Mouse (Mus musculus): ENCODE results near the gene Kcnh2. TPM values are rescaled to one million over a fixed set of nuclear protein-coding genes. Genes with fewer than 3 reads are reported as not detected.

Gene Kcnh2
- polyA plus RNA-seq, 1 experiment from 2014 or later: 20.8 TPM

DNA sequence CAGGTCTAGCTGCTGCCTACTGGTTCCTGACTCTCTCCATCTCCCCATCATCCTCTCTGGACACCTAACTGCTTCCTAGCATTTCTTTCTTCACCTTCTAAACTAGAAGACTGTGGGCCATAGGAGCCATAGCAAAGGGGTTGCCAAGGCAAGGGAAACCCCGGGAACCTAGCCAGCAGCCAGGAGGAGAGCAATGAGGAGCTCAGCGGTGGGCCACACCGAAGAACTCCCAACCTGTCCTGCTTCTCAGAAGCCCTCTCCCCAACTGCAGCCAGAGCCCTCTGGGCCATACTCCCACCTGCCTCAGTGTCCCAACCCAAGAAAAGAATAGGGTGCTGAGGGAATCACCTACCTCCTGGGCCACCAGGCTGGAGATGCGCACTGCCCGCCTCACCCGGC is 22.6 kb downstream of the Kcnh2 start:
- Histone ChIP-seq H3K4me3 (ENCODE audit: low read depth, low read length) (peak overlapping the region; percentile 25), H3K4me1 (ENCODE audit: control insufficient read depth, insufficient read depth, low read length) (peaks cover 50% of the 10 kb centered on the region), H3K4me2 (peak overlapping the region; percentile 64), H3K9ac (ENCODE audit: low read depth, low read length) (peak overlapping the region; percentile 60), H3K27ac (ENCODE audit: low read depth, low read length) (peak overlapping the region; percentile 88), H3K9me3 (replicated peaks; ENCODE audit: control insufficient read depth, low read length) (no peaks in the 10 kb centered on the region), H3K36me3 (ENCODE audit: control insufficient read depth, insufficient read depth, low read length) (peaks cover 15% of the 10 kb centered on the region), H3K27me3 (ENCODE audit: control insufficient read depth, insufficient read depth, low read length) (peaks cover 8% of the 10 kb centered on the region; the same call in 1 of the 2 replicates)
- ATAC-seq (replicated peaks; ENCODE audit: insufficient number of reproducible peaks, low FRiP score, low TSS enrichment): peak; percentile 1; the same call in 1 of the 2 replicates
- 66% methylated on average over 6 of the region's 6 CpGs for WGBS (ENCODE audit: insufficient replicate concordance)

DNA sequence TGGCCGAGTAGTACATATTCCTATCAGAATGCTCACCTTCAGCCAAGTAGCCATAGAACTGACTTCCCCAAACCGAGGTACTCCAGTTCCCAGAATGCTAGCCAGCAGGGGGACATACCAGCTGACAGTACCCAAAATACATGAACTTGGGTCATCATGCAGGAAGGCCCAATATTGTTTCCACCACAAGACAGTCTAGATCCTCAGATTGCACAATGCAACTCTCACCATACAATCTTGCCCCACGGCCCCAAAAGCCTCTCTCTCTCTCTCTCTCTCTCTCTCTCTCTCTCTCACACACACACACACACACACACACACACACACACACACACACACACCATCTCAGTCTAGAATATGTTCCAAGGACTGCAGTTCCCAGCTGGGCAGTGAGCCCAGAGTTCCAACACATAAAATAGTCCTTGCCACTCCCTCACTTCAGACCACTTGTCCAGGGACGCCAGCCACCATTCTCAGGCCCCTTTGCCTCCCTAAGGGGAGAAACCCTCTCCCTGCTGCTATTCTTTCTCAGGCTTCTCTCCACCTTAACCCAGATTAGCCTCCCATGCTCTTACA is 24.5 kb downstream of the Kcnh2 start:
- no peak for ATAC-seq (replicated peaks; ENCODE audit: insufficient number of reproducible peaks, low FRiP score, low TSS enrichment)
- Histone ChIP-seq H3K4me2 (no peak overlapping the region), H3K9ac (ENCODE audit: low read depth, low read length) (0 out of 2 replicates have a peak overlapping the region, but pooled peaks have one; percentile 34), H3K4me1 (ENCODE audit: control insufficient read depth, insufficient read depth, low read length) (peaks cover 62% of the 10 kb centered on the region), H3K27me3 (ENCODE audit: control insufficient read depth, insufficient read depth, low read length) (peaks cover 10% of the 10 kb centered on the region; the same call in 1 of the 2 replicates), H3K36me3 (ENCODE audit: control insufficient read depth, insufficient read depth, low read length) (peaks cover 15% of the 10 kb centered on the region), H3K9me3 (replicated peaks; ENCODE audit: control insufficient read depth, low read length) (no peaks in the 10 kb centered on the region), H3K4me3 (ENCODE audit: low read depth, low read length) (no peak overlapping the region), H3K27ac (ENCODE audit: low read depth, low read length) (no peak overlapping the region; the same call in 1 of the 2 replicates)
- 60% methylated on average over 4 of the region's 4 CpGs for WGBS (ENCODE audit: insufficient replicate concordance)

DNA sequence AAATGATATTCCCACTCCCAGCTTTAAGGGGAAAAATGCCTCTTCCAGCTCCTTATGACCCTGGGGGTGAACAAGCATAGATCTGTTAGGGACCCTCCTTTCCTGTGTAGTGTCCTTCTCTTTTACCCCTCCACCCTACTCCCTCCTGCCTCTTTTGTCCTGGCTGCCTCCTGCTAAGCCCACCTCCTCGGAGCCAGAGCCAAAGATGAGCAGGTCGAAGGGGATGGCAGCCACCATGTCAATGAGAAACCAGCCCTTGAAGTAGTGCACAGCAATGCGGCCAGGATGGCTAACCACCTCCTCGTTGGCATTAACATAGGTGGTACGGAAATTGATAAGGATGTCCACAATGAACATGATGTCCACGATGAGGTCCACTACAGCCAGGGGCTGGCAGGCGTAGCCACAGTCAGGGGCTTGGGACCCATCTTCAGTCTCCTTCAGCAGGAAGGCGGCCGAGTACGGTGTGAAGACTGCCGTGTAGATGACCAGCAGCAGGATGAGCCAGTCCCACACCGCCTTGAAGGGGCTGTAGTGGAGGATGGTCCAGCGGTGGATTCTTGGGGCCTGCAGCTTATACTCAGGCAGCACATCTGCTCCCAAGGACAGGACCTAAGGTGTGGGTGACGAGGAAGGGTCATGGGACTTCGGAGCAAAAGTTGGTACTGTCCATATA is 25.1 kb downstream of the Kcnh2 start:
- Histone ChIP-seq H3K4me1 (ENCODE audit: control insufficient read depth, insufficient read depth, low read length) (peaks cover 62% of the 10 kb centered on the region), H3K36me3 (ENCODE audit: control insufficient read depth, insufficient read depth, low read length) (peaks cover 11% of the 10 kb centered on the region), H3K27me3 (ENCODE audit: control insufficient read depth, insufficient read depth, low read length) (peaks cover 10% of the 10 kb centered on the region; the same call in 1 of the 2 replicates), H3K4me3 (ENCODE audit: low read depth, low read length) (no peak overlapping the region), H3K9ac (ENCODE audit: low read depth, low read length) (no peak overlapping the region), H3K9me3 (replicated peaks; ENCODE audit: control insufficient read depth, low read length) (no peaks in the 10 kb centered on the region), H3K27ac (ENCODE audit: low read depth, low read length) (no peak overlapping the region), H3K4me2 (no peak overlapping the region)
- WGBS (ENCODE audit: insufficient replicate concordance): 82% methylated on average over 15 of the region's 15 CpGs
- ATAC-seq (replicated peaks; ENCODE audit: insufficient number of reproducible peaks, low FRiP score, low TSS enrichment): no peak

DNA sequence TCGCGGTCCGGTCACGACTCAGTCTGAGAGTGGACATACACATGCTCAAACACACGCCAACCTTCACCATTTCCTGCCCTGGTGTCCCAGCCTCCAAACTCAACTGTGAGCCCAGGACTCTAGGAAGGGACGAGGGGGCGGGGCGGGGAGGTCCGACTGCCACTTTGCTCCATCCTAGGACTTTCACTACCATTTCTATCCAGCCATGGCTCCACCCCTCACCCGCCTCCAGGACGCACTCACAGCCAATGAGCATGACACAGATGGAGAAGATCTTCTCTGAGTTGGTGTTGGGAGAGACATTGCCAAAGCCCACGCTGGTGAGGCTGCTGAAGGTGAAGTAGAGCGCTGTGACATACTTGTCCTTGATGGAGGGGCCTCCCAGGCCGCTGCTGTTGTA is 26.2 kb downstream of the Kcnh2 start:
- WGBS (ENCODE audit: insufficient replicate concordance): 39% methylated on average over 14 of the region's 14 CpGs

DNA sequence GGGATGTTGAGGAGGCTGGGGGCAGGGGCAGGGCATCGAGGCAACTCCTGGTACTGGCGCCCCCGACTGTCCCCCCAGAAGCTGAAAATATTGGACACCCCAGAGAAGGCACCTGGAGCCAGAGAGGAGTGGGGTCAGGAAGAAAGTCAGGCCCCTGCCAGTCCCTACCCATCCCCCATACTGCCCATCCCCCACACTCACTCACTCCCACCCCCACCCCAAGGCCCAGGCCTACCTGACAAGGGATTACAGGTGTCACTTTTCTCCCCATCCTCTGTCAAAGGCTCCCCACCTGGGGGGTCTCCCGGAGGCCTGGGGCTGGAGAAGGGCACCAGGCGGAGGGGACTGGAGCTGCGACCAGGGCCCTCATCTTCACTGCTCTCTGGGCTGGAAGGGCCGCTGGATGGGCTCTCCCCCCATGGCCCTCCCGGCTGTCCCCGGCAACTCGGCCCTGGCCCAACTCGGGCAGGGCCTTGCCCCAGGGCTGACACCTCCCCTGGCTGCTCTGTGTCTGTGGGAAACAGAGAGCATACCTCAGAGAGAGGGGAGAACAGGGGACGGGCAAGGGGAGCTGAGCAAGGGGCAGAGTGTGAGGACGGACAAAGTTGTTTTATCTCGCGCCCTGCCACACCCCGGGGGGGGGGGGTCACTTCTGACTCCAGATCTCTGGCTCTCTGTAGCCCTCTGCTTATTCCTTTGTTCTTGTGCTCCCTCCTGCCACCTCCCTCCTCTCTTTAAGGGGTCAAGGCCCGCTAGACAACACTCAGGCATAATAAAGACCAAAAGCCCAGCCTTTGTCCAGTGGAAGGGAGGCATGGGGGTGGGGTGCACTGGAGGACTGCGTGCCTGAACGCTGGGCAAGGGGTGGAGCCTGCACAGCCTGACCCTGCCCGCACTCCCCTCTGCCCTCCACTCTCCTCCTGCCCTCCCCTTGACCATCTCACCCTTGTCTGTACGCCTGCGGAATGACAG is 29.4 kb downstream of the Kcnh2 start:
- 10% methylated on average over 21 of the region's 22 CpGs for WGBS (ENCODE audit: insufficient replicate concordance)
- H3K9me3 ChIP-seq (replicated peaks; ENCODE audit: control insufficient read depth, low read length): no peaks in the 10 kb centered on the region
- H3K4me1 ChIP-seq (ENCODE audit: control insufficient read depth, insufficient read depth, low read length): peaks cover 43% of the 10 kb centered on the region
- ATAC-seq (replicated peaks; ENCODE audit: insufficient number of reproducible peaks, low FRiP score, low TSS enrichment): peak; percentile 19; the same call in 1 of the 2 replicates
- peaks cover 14% of the 10 kb centered on the region for H3K36me3 ChIP-seq (ENCODE audit: control insufficient read depth, insufficient read depth, low read length)
- 0 out of 2 replicates have a peak overlapping the region, but pooled peaks have one; percentile 22 for H3K9ac ChIP-seq (ENCODE audit: low read depth, low read length)
- H3K27ac ChIP-seq (ENCODE audit: low read depth, low read length): peak overlapping the region; percentile 41; the same call in 1 of the 2 replicates
- no peak overlapping the region for H3K4me3 ChIP-seq (ENCODE audit: low read depth, low read length)
- H3K4me2 ChIP-seq: peak overlapping the region; percentile 6
- peaks cover 10% of the 10 kb centered on the region; the same call in 1 of the 2 replicates for H3K27me3 ChIP-seq (ENCODE audit: control insufficient read depth, insufficient read depth, low read length)

More for the DNA sequence above, 26.2 kb downstream of the Kcnh2 start:
- H3K27me3 ChIP-seq (ENCODE audit: control insufficient read depth, insufficient read depth, low read length): peaks cover 10% of the 10 kb centered on the region; the same call in 1 of the 2 replicates
- H3K9me3 ChIP-seq (replicated peaks; ENCODE audit: control insufficient read depth, low read length): no peaks in the 10 kb centered on the region
- H3K27ac ChIP-seq (ENCODE audit: low read depth, low read length): no peak overlapping the region
- peaks cover 11% of the 10 kb centered on the region for H3K36me3 ChIP-seq (ENCODE audit: control insufficient read depth, insufficient read depth, low read length)
- no peak overlapping the region for H3K9ac ChIP-seq (ENCODE audit: low read depth, low read length)
- H3K4me1 ChIP-seq (ENCODE audit: control insufficient read depth, insufficient read depth, low read length): peaks cover 62% of the 10 kb centered on the region
- no peak overlapping the region for H3K4me2 ChIP-seq
- no peak for ATAC-seq (replicated peaks; ENCODE audit: insufficient number of reproducible peaks, low FRiP score, low TSS enrichment)
- no peak overlapping the region for H3K4me3 ChIP-seq (ENCODE audit: low read depth, low read length)

DNA sequence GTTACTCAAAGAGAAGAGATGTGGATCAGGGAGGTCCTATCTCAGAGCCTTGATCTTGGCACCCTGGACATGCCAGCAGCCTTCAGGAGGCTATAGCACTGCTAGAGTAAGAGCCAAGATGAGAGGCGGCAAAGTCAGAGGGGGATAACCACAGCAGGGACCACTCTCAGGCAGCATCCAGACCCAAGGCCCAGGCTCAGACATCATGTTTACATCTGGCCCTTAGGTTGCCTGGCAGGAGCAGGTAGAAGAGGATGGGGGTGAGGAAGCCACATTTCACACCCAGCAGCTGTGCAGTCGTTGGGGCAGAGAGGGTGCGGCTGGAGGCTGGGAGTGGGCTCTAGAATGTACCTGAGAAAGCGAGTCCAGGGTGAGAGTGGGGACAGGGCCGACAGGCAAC is 30.5 kb downstream of the Kcnh2 start:
- Histone ChIP-seq H3K36me3 (ENCODE audit: control insufficient read depth, insufficient read depth, low read length) (peaks cover 14% of the 10 kb centered on the region), H3K4me1 (ENCODE audit: control insufficient read depth, insufficient read depth, low read length) (peaks cover 41% of the 10 kb centered on the region), H3K27ac (ENCODE audit: low read depth, low read length) (peak overlapping the region; percentile 59), H3K27me3 (ENCODE audit: control insufficient read depth, insufficient read depth, low read length) (peaks cover 10% of the 10 kb centered on the region; the same call in 1 of the 2 replicates), H3K4me3 (ENCODE audit: low read depth, low read length) (no peak overlapping the region), H3K9ac (ENCODE audit: low read depth, low read length) (0 out of 2 replicates have a peak overlapping the region, but pooled peaks have one; percentile 10), H3K4me2 (no peak overlapping the region; the same call in 1 of the 2 replicates), H3K9me3 (replicated peaks; ENCODE audit: control insufficient read depth, low read length) (no peaks in the 10 kb centered on the region)
- ATAC-seq (replicated peaks; ENCODE audit: insufficient number of reproducible peaks, low FRiP score, low TSS enrichment): no peak
- WGBS (ENCODE audit: insufficient replicate concordance): 47% methylated on average over 5 of the region's 5 CpGs

DNA sequence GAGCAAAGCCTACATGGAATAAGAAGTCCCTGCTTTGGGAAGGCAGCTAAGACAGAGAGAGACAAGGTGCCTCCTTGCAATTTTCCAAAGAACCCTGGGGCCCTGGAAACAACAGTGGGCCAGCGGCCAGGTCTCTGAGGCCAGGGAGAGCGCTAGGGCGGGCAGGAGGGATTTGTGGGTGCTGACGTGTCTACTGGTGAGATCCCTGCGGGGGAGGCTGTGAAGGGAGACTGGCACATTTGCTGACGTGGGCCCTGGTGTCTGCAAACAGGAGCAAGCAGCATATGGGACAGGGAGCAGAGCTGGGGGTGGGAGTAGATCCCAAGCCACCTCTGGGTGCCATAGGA is 31.0 kb downstream of the Kcnh2 start:
- ATAC-seq (replicated peaks; ENCODE audit: insufficient number of reproducible peaks, low FRiP score, low TSS enrichment): no peak

More for the DNA sequence above, 31.0 kb downstream of the Kcnh2 start:
- peak overlapping the region; percentile 38 for H3K4me2 ChIP-seq
- H3K9me3 ChIP-seq (replicated peaks; ENCODE audit: control insufficient read depth, low read length): no peaks in the 10 kb centered on the region
- 25% methylated on average over 6 of the region's 6 CpGs for WGBS (ENCODE audit: insufficient replicate concordance)
- 0 out of 2 replicates have a peak overlapping the region, but pooled peaks have one; percentile 10 for H3K9ac ChIP-seq (ENCODE audit: low read depth, low read length)
- H3K4me3 ChIP-seq (ENCODE audit: low read depth, low read length): no peak overlapping the region
- peak overlapping the region; percentile 59 for H3K27ac ChIP-seq (ENCODE audit: low read depth, low read length)
- H3K36me3 ChIP-seq (ENCODE audit: control insufficient read depth, insufficient read depth, low read length): peaks cover 14% of the 10 kb centered on the region
- H3K27me3 ChIP-seq (ENCODE audit: control insufficient read depth, insufficient read depth, low read length): 0 out of 2 replicates have a peak, but pooled peaks cover 6% of the 10 kb centered on the region
- peaks cover 37% of the 10 kb centered on the region for H3K4me1 ChIP-seq (ENCODE audit: control insufficient read depth, insufficient read depth, low read length)

Data from heart, embryonic 11.5 days (tissue).